Mouse (Mus musculus) ovary, postnatal 14 days (tissue): ENCODE measurements around the gene Abcg2.
"Not testable (repeated sequence)": the region's sequence is repeated elsewhere in the genome, so short reads cannot be mapped to it uniquely, and the experiment has no call there.

ENCODE experiments used
- DNase-seq: peaks from one replicate; pipeline ENCODE4 v3.0.0; 2022; ENCODE audit warnings: low spot score

Gene Abcg2

GRCm38 (mm10) chr6:58584223-58584622 is at the start of gene Abcg2:
Gene Abcg2, plus strand, starts transcription at chr6:58584523.
- DNase-seq, result not testable (repeated sequence)

- DNase-seq, result not testable (repeated sequence)
Measured at GRCm38 (mm10) chr6:58540263-58540662, 44.1 kb upstream of the Abcg2 start.

- peak; percentile 2 for DNase-seq
Measured at GRCm38 (mm10) chr6:58542852-58543251, 41.5 kb upstream of the Abcg2 start.

- DNase-seq, result not testable (repeated sequence)
Measured at GRCm38 (mm10) chr6:58544971-58545370, 39.4 kb upstream of the Abcg2 start.

GRCm38 (mm10) chr6:58546050-58546449 is 38.3 kb upstream of the Abcg2 start:
- not testable (repeated sequence) for DNase-seq

- DNase-seq, result peak; percentile 41
Measured at GRCm38 (mm10) chr6:58546816-58547215, 37.5 kb upstream of the Abcg2 start.

GRCm38 (mm10) chr6:58553812-58554211 is 30.5 kb upstream of the Abcg2 start:
- DNase-seq, result not testable (repeated sequence)

- not testable (repeated sequence) for DNase-seq
Measured at GRCm38 (mm10) chr6:58593987-58594844, 9.9 kb downstream of the Abcg2 start.

- not testable (repeated sequence) for DNase-seq
Measured at GRCm38 (mm10) chr6:58595639-58596293, 11.4 kb downstream of the Abcg2 start.

- DNase-seq, result no peak
Measured at GRCm38 (mm10) chr6:58596294-58596653, 12.0 kb downstream of the Abcg2 start.

GRCm38 (mm10) chr6:58602119-58602518 is 17.8 kb downstream of the Abcg2 start:
- not testable (repeated sequence) for DNase-seq

GRCm38 (mm10) chr6:58602991-58603390 is 18.7 kb downstream of the Abcg2 start:
- DNase-seq, result not testable (repeated sequence)

- not testable (repeated sequence) for DNase-seq
Measured at GRCm38 (mm10) chr6:58603485-58604090, 19.3 kb downstream of the Abcg2 start.

- DNase-seq, result no peak
Measured at GRCm38 (mm10) chr6:58606642-58607041, 22.3 kb downstream of the Abcg2 start.

GRCm38 (mm10) chr6:58608422-58608821 is 24.1 kb downstream of the Abcg2 start:
- DNase-seq, result no peak

GRCm38 (mm10) chr6:58609919-58610759 is 25.8 kb downstream of the Abcg2 start:
- DNase-seq, result no peak

GRCm38 (mm10) chr6:58610760-58611654 is 26.7 kb downstream of the Abcg2 start:
- DNase-seq, result no peak

GRCm38 (mm10) chr6:58624126-58624525 is 39.8 kb downstream of the Abcg2 start:
- no peak for DNase-seq

GRCm38 (mm10) chr6:58629238-58629637 is 44.9 kb downstream of the Abcg2 start:
- DNase-seq, result no peak

GRCm38 (mm10) chr6:58632419-58632818 is 48.1 kb downstream of the Abcg2 start:
- DNase-seq, result no peak

GRCm38 (mm10) chr6:58633731-58634130 is 49.4 kb downstream of the Abcg2 start:
- DNase-seq, result no peak
